Mouse (Mus musculus): Measurements from ENCODE around the gene Plp2. TPM values are rescaled to one million over a fixed set of nuclear protein-coding genes. Genes with fewer than 3 reads are reported as not detected.

Gene Plp2
- polyA plus RNA-seq, 1 experiment from 2014 or later: 205 TPM

Other genes with a start within 250 kb of the Plp2 start
- not detected in 2 replicates for gene Foxp3, start 97.7 kb downstream of the Plp2 start, polyA plus RNA-seq (2015; fragmentation: Nextera tagmentation; extraction: Ambion mirVana)
- 1.4 and 1.9 TPM in 2 replicates for gene Ppp1r3f, start 97.1 kb downstream of the Plp2 start, polyA plus RNA-seq (2015; fragmentation: Nextera tagmentation; extraction: Ambion mirVana)
- 27.8 and 28.4 TPM in 2 replicates for gene Ccdc22, start 65.9 kb downstream of the Plp2 start, polyA plus RNA-seq (2015; fragmentation: Nextera tagmentation; extraction: Ambion mirVana)
- 0.05 and 0.07 TPM in 2 replicates for gene Cacna1f, start 64.3 kb downstream of the Plp2 start, polyA plus RNA-seq (2015; fragmentation: Nextera tagmentation; extraction: Ambion mirVana)
- 1.4 and 1.7 TPM in 2 replicates for gene Syp, start 32.9 kb downstream of the Plp2 start, polyA plus RNA-seq (2015; fragmentation: Nextera tagmentation; extraction: Ambion mirVana)
- gene Prickle3, start 14.1 kb downstream of the Plp2 start, polyA plus RNA-seq (2015; fragmentation: Nextera tagmentation; extraction: Ambion mirVana): 17.7 and 18.1 TPM in 2 replicates
- 0.47 and 1.1 TPM in 2 replicates for gene Magix, start 9.9 kb upstream of the Plp2 start, polyA plus RNA-seq (2015; fragmentation: Nextera tagmentation; extraction: Ambion mirVana)
- 36.6 and 40.3 TPM in 2 replicates for gene Gpkow, start 25.7 kb upstream of the Plp2 start, polyA plus RNA-seq (2015; fragmentation: Nextera tagmentation; extraction: Ambion mirVana)
- 39.2 and 41.0 TPM in 2 replicates for gene Wdr45, start 42.9 kb upstream of the Plp2 start, polyA plus RNA-seq (2015; fragmentation: Nextera tagmentation; extraction: Ambion mirVana)
- 0.20 TPM in 1 of 2 replicates, not detected in the other for gene Gm45208, start 50.9 kb upstream of the Plp2 start, polyA plus RNA-seq (2015; fragmentation: Nextera tagmentation; extraction: Ambion mirVana)
- 80.8 and 86.1 TPM in 2 replicates for gene Praf2, start 57.0 kb upstream of the Plp2 start, polyA plus RNA-seq (2015; fragmentation: Nextera tagmentation; extraction: Ambion mirVana)
- 14.9 and 21.8 TPM in 2 replicates for gene Ccdc120, start 79.5 kb upstream of the Plp2 start, polyA plus RNA-seq (2015; fragmentation: Nextera tagmentation; extraction: Ambion mirVana)
- gene Tfe3, start 91.2 kb upstream of the Plp2 start, polyA plus RNA-seq (2015; fragmentation: Nextera tagmentation; extraction: Ambion mirVana): 30.5 and 31.9 TPM in 2 replicates
- gene Gripap1, start 118.4 kb upstream of the Plp2 start, polyA plus RNA-seq (2015; fragmentation: Nextera tagmentation; extraction: Ambion mirVana): 37.8 and 40.3 TPM in 2 replicates
- 1.3 TPM in 2 replicates for gene Kcnd1, start 150.9 kb upstream of the Plp2 start, polyA plus RNA-seq (2015; fragmentation: Nextera tagmentation; extraction: Ambion mirVana)
- gene Otud5, start 170.0 kb upstream of the Plp2 start, polyA plus RNA-seq (2015; fragmentation: Nextera tagmentation; extraction: Ambion mirVana): 35.9 and 43.7 TPM in 2 replicates
- 4.8 and 5.1 TPM in 2 replicates for gene Pim2, start 206.9 kb upstream of the Plp2 start, polyA plus RNA-seq (2015; fragmentation: Nextera tagmentation; extraction: Ambion mirVana)
- 64.5 and 70.0 TPM in 2 replicates for gene Slc35a2, start 212.6 kb upstream of the Plp2 start, polyA plus RNA-seq (2015; fragmentation: Nextera tagmentation; extraction: Ambion mirVana)
- 117 and 124 TPM in 2 replicates for gene Pqbp1, start 227.9 kb upstream of the Plp2 start, polyA plus RNA-seq (2015; fragmentation: Nextera tagmentation; extraction: Ambion mirVana)
- gene Timm17b, start 228.0 kb upstream of the Plp2 start, polyA plus RNA-seq (2015; fragmentation: Nextera tagmentation; extraction: Ambion mirVana): 157 and 170 TPM in 2 replicates
- not detected in 2 replicates for gene Gm10491, start 236.4 kb upstream of the Plp2 start, polyA plus RNA-seq (2015; fragmentation: Nextera tagmentation; extraction: Ambion mirVana)
- not detected in 2 replicates for gene Gm10490, start 238.2 kb upstream of the Plp2 start, polyA plus RNA-seq (2015; fragmentation: Nextera tagmentation; extraction: Ambion mirVana)
- 0.63 and 1.2 TPM in 2 replicates for gene Pcsk1n, start 248.4 kb upstream of the Plp2 start, polyA plus RNA-seq (2015; fragmentation: Nextera tagmentation; extraction: Ambion mirVana)

Data from limb, embryonic 15.5 days (tissue).